ENCODE assay signal across 8 mouse cellular contexts in the genomic region with DNA sequence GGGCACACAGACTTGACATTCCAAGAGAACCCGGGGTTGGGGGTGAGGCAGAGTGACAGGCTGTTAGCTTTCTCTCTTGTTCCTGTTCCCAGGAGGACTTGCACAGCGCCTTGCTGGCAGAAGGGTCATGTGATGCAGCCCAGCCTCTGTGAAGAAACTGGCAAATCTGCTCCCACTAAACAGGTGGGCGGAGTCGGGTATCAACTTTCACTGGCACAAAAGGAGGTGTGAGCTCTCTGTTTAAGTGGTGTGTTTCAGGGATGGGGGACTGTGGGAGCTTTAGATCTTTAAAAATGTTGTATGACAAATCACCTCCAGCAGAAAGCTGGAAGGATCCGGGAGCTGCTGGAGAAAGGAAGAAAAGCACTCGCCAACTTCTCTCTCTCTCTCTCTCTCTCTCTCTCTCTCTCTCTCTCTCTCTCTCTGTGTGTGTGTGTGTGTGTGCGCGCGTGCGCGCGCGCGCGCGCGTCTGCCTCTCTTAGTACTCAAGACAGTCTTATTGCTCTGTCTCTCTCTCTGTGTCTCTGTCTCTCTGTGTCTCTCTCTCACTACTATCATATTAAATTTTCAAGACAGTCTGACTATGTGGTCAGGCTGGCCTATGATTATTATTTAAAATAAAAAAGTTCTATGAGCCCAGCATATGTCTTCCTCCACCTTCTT. TPM values are rescaled to one million over a fixed set of nuclear protein-coding genes. Genes with fewer than 3 reads are reported as not detected.
DNase-seq lines count a peak whose midpoint lies in the region; ATAC-seq and TF ChIP-seq lines count a peak whose summit lies in the region.

No protein-coding gene starts in this region.

- H3K36me3 ChIP-seq in C2C12 (ENCODE audit: control insufficient read depth, insufficient read depth): no peaks in the 10 kb centered on the region
- H3K36me3 ChIP-seq in intestine, embryonic 15.5 days: no peaks in the 10 kb centered on the region

- 0 out of 2 replicates have a peak, but pooled peaks cover 3% of the 10 kb centered on the region for H3K4me1 ChIP-seq in intestine, embryonic 15.5 days (replicated peaks)

- 3% methylated on average over 17 of the region's 17 CpGs for WGBS in intestine, embryonic 15.5 days

- H3K9me3 ChIP-seq in intestine, embryonic 15.5 days: no peaks in the 10 kb centered on the region

- TF ChIP-seq CTCF in C2C12 (IDR thresholded peaks at IDR 0.05; ENCODE audit: control insufficient read depth, insufficient read depth, insufficient read length): no peak

- ATAC-seq in intestine, embryonic 15.5 days: peak; percentile 94
- ATAC-seq in megakaryocyte, adult 5-6 weeks (ENCODE audit: poor library complexity, severe bottlenecking): peak; percentile 79

- H3K4me2 ChIP-seq in intestine, embryonic 15.5 days (replicated peaks): peak overlapping the region; percentile 54

- no peak overlapping the region for H3K9ac ChIP-seq in intestine, embryonic 15.5 days

- H3K27ac ChIP-seq in intestine, embryonic 15.5 days: no peak overlapping the region

- intact Hi-C loops in left cerebral cortex, postnatal 14 days (cut with DNase I): loop anchor here (5.0 kb wide), 1 partner anchor 198 kb away; no protein-coding TSS in a partner anchor

- no peak overlapping the region for H3ac ChIP-seq in C2C12 (ENCODE audit: control insufficient read depth, insufficient read length, low read depth)

- no peak overlapping the region for H3K4me3 ChIP-seq in C2C12 (ENCODE audit: insufficient read depth, poor library complexity, severe bottlenecking)
- peak overlapping the region; percentile 26 for H3K4me3 ChIP-seq in intestine, embryonic 15.5 days (replicated peaks)

- H3K27me3 ChIP-seq in C2C12 (ENCODE audit: control insufficient read depth, insufficient read depth, insufficient read length): no peaks in the 10 kb centered on the region
- H3K27me3 ChIP-seq in intestine, embryonic 15.5 days (replicated peaks): no peaks in the 10 kb centered on the region

- no peaks in the 10 kb centered on the region for H3K79me3 ChIP-seq in C2C12 (ENCODE audit: low read depth)

- H3K79me2 ChIP-seq in C2C12 (ENCODE audit: control insufficient read depth, insufficient read depth): no peaks in the 10 kb centered on the region

- peak; percentile 95 for DNase-seq in embryo, embryonic 10.5 days (ENCODE audit: low spot score)
- peak; percentile 6 for DNase-seq in gonadal fat pad, adult 2 months (ENCODE audit: low read depth)
- peak; percentile 78 to 94 for DNase-seq in left cerebral cortex, postnatal 14 days (ENCODE audit: low spot score in 2 of 2)
- peak; percentile 54 for DNase-seq in right cerebral cortex, postnatal 14 days
- DNase-seq in natural killer cell, adult 2 months (ENCODE audit: low spot score in 2 of 2): no peak

TF ChIP-seq in C2C12, 6 proteins besides CTCF, POLR2A, EP300 and RAD21:
- TF ChIP-seq MYOG (IDR thresholded peaks at IDR 0.05; ENCODE audit: control insufficient read depth, extremely low read depth, insufficient read length) (no peak), USF1 (IDR thresholded peaks at IDR 0.05; ENCODE audit: low read depth) (peak; percentile 83)

RNA-seq across cellular contexts. Expression of gene Rad18, which starts 32.4 kb away (rescaled TPM):
- 11.3 TPM for polyA plus RNA-seq in C2C12 (2012; fragmentation: generic; extraction: Trizol)
- 3.5 and 3.8 TPM in 2 replicates for polyA plus RNA-seq in gonadal fat pad, adult 2 months (2012; rRNA removed)
- polyA plus RNA-seq in intestine, embryonic 15.5 days (2015; fragmentation: Nextera tagmentation; extraction: Ambion mirVana): 30.0 and 34.4 TPM in 2 replicates
- total RNA-seq in left cerebral cortex, postnatal 14 days (2021): 1 to 10 TPM; 5.2 to 6.5 TPM
- total RNA-seq in megakaryocyte, adult 5-6 weeks (2015): 21.1 and 24.8 TPM in 2 replicates
- total RNA-seq in megakaryocyte, adult 5-6 weeks (2017): 20.7 and 25.3 TPM in 2 replicates

Comparison
In these comparisons a context has a peak if more than half of its experiments do, and no peak if none do; other contexts are left out.
1. DNase-seq: peak in embryo, embryonic 10.5 days (single experiment), gonadal fat pad, adult 2 months (single experiment), left cerebral cortex, postnatal 14 days (2 of 2) and right cerebral cortex, postnatal 14 days (single experiment); none in natural killer cell, adult 2 months (0 of 2).